Comparison of ENCODE assay signal across 16 mouse cellular contexts in the genomic region with DNA sequence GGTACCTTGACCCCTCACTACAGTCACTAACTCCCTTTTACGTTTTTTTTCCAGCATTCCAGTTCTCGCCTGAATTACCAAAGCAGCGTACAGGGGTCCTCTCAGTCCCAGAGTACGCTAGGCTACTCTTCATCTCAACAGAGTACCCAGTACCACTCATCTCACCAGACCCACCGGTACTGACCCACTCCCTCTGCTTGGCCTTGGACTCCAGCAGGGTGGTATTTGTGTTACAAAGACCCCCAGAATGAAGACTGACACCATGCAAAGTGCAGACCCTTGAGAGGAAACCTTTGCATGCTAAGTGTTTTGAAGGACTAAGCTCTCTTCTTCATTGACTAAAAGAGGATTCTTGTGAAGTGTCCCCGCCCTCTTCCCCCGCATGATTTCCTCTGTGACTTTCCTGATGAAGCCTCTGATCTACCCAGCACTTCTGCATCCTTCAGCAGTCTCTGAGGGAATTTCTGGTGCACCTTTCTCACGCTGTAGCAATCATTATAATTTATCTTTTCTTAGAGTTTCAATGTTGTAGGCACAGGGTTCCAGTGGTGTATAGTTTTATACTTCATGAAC.
A peak's percentile ranks its signal among the peaks of the same experiment; 100 is the strongest.
DNase-seq lines count a peak whose midpoint lies in the region; TF ChIP-seq lines count a peak whose summit lies in the region.
"Had no signal": no experiment of that assay in that cellular context is flagged by ENCODE, and none has a peak within 500 bp of the region (broad histone marks: within the 10 kb centered on the region; RNA-seq: fewer than 3 reads in every experiment).

No protein-coding gene starts in this region.

- no peaks in the 10 kb centered on the region for H3K36me3 ChIP-seq in spleen, adult 2 months (ENCODE audit: control insufficient read depth, insufficient read depth, low read length)

- 50% methylated on average over 8 of the region's 8 CpGs for WGBS in spleen, adult 2 months

- no peaks in the 10 kb centered on the region for H3K27me3 ChIP-seq in spleen, adult 2 months (ENCODE audit: control insufficient read depth, insufficient read depth, low read length)
- H3K27me3 ChIP-seq: hindbrain, embryonic 15.5 days; limb, embryonic 12.5 days; liver, embryonic 15.5 days; midbrain, embryonic 12.5 days had no signal

- peak overlapping the region; percentile 82 for H3K27ac ChIP-seq in spleen, adult 2 months (ENCODE audit: insufficient read depth, low read length)
- peak overlapping the region; percentile 59 for H3K27ac ChIP-seq in bone marrow macrophage, adult 2 months (ENCODE audit: insufficient read depth, low read depth, low read length)
- H3K27ac ChIP-seq: hindbrain, embryonic 15.5 days; left cerebral cortex, adult 2 months; limb, embryonic 12.5 days; liver, embryonic 15.5 days; midbrain, embryonic 12.5 days had no signal

- H3K4me3 ChIP-seq in spleen, adult 2 months (ENCODE audit: extremely low read depth, insufficient read depth, insufficient read length): no peak overlapping the region
- H3K4me3 ChIP-seq in bone marrow macrophage, adult 2 months (ENCODE audit: insufficient read depth, low read length): no peak overlapping the region
- H3K4me3 ChIP-seq: hindbrain, embryonic 15.5 days; left cerebral cortex, adult 2 months; limb, embryonic 12.5 days; liver, embryonic 15.5 days; midbrain, embryonic 12.5 days had no signal

- TF ChIP-seq POLR2A in spleen, adult 2 months (IDR thresholded peaks at IDR 0.05; ENCODE audit: low read depth, low read length): no peak
- no peak for TF ChIP-seq POLR2A in bone marrow macrophage, adult 2 months (IDR thresholded peaks at IDR 0.05; ENCODE audit: borderline replicate concordance, low read depth, low read length)

- intact Hi-C loops in gastrocnemius, postnatal 14 days (cut with DNase I; ENCODE audit: low total_unique reads): no loop called here

- peaks cover 44% of the 10 kb centered on the region for H3K4me1 ChIP-seq in spleen, adult 2 months (ENCODE audit: control insufficient read depth, insufficient read depth, insufficient read length)
- H3K4me1 ChIP-seq in bone marrow macrophage, adult 2 months (ENCODE audit: control insufficient read depth, insufficient read depth, low read length): peaks cover 47% of the 10 kb centered on the region
- H3K4me1 ChIP-seq: hindbrain, embryonic 15.5 days; limb, embryonic 12.5 days; midbrain, embryonic 12.5 days had no signal

- peak in 1 of 2 experiments; percentile 62 for DNase-seq in spleen, adult 2 months (ENCODE audit: low read depth in 1 of 2, low spot score in 2 of 2)
- DNase-seq in spleen, adult 12 weeks (ENCODE audit: low spot score): no peak
- DNase-seq in ES-CJ7 (ENCODE audit: low read depth, low spot score): peak; percentile 61
- peak; percentile 48 to 53 for DNase-seq in thymus, postnatal 36 days
- DNase-seq in right cerebral cortex, postnatal 10 days (ENCODE audit: low spot score in 2 of 2): no peak
- no peak for DNase-seq in gastrocnemius, postnatal 14 days
- DNase-seq: cerebellum, postnatal 10 days; heart, postnatal 10 days; kidney, adult 18-20 months; lung, postnatal 14 days had no signal

- TF ChIP-seq CTCF in spleen, adult 2 months (IDR thresholded peaks at IDR 0.05; ENCODE audit: extremely low read depth, insufficient read depth, insufficient read length, insufficient replicate concordance): no peak
- no peak for TF ChIP-seq CTCF in bone marrow macrophage, adult 2 months (IDR thresholded peaks at IDR 0.05; ENCODE audit: low read depth, low read length)

Comparison
In these comparisons a context has a peak if more than half of its experiments do, and no peak if none do; other contexts are left out.
1. DNase-seq: peak in ES-CJ7 (single experiment) and thymus, postnatal 36 days (2 of 2); none in spleen, adult 12 weeks (single experiment), right cerebral cortex, postnatal 10 days (0 of 2) and gastrocnemius, postnatal 14 days (single experiment).